Mouse (Mus musculus) embryonic fibroblast, embryonic 13.5 days (primary cell): ENCODE data around the gene Hoxc4.

Source experiments
- CTCF ChIP-seq: IDR thresholded peaks from 2 replicates; pipeline ENCODE4 v1.5.1; 2011; ENCODE audit warnings: mild to moderate bottlenecking, control low read depth, low read length, moderate library complexity, borderline replicate concordance; ENCODE audit not compliant: insufficient read depth
- POLR2A ChIP-seq: IDR thresholded peaks from 2 replicates; pipeline ENCODE4 v1.6.1; 2011; ENCODE audit warnings: low read depth, mild to moderate bottlenecking, control low read depth, low read length, moderate library complexity

GRCm38 (mm10) chr15:102990461-102991397, 28.0 kb upstream of the Hoxc4 start, which contains the start of gene Hoxc8:
- TF ChIP-seq POLR2A: peak; percentile 21; the same call in 1 of the 2 replicates
- no peak for TF ChIP-seq CTCF
